Mouse (Mus musculus) brown adipose tissue, adult 24 weeks (tissue): ENCODE data around the gene Cipc. TPM values are rescaled to one million over a fixed set of nuclear protein-coding genes. Genes with fewer than 3 reads are reported as not detected.

Experiments
- H3K27ac ChIP-seq: fragments of 200-500 bp; replicated peaks from 2 replicates; pipeline ENCODE4 v1.5.1; 2012; ENCODE audit warnings: low read depth, mild to moderate bottlenecking, low read length
- H3K4me1 ChIP-seq: fragments of 200-500 bp; 2 replicates; pipeline ENCODE4 v1.6.1; 2012; ENCODE audit warnings: low read length, mixed read lengths; ENCODE audit not compliant: control insufficient read depth, insufficient read depth, insufficient read length
- H3K4me3 ChIP-seq: fragments of 200-500 bp; 2 replicates; pipeline ENCODE4 v1.5.1; 2012; ENCODE audit warnings: low read depth, mild to moderate bottlenecking, low read length, moderate library complexity; ENCODE audit not compliant: insufficient read depth
- polyA plus RNA-seq: library from polyadenylated mRNA; stranded (reverse); fragments of >200 nt; gene quantifications from 2 replicates; pipeline ENCODE4 v1.2.4, GENCODE M21; 2012; ENCODE audit not compliant: missing spikeins, insufficient read depth, insufficient read length

Gene Cipc
- polyA plus RNA-seq, 1 experiment = 16.4 TPM

- Histone ChIP-seq H3K4me3 (no peak overlapping the region), H3K27ac (no peak overlapping the region), H3K4me1 (no peaks in the 10 kb centered on the region)
Observed at GRCm38 (mm10) chr12:87002815-87003214, 56.0 kb downstream of the Cipc start.

- Histone ChIP-seq H3K27ac (no peak overlapping the region), H3K4me3 (no peak overlapping the region), H3K4me1 (no peaks in the 10 kb centered on the region)
Observed at GRCm38 (mm10) chr12:87003606-87004005, 56.8 kb downstream of the Cipc start.

GRCm38 (mm10) chr12:87004596-87004995, 57.8 kb downstream of the Cipc start:
- no peaks in the 10 kb centered on the region for H3K4me1 ChIP-seq

More at GRCm38 (mm10) chr12:87004596-87004995, 57.8 kb downstream of the Cipc start:
- Histone ChIP-seq H3K4me3 (no peak overlapping the region), H3K27ac (no peak overlapping the region)

Other genes starting within 250 kb of the Cipc start
- 2.2 and 2.9 TPM in 2 replicates for gene Angel1, start 220.6 kb upstream of the Cipc start, polyA plus RNA-seq
- gene Lrrc74a, start 212.7 kb upstream of the Cipc start, polyA plus RNA-seq = not detected in 2 replicates
- 7.1 and 23.0 TPM in 2 replicates for gene Irf2bpl, start 62.2 kb upstream of the Cipc start, polyA plus RNA-seq
- gene Zdhhc22, start 43.4 kb downstream of the Cipc start, polyA plus RNA-seq = not detected in 2 replicates
- not detected in 2 replicates for gene Tmem63c, start 74.3 kb downstream of the Cipc start, polyA plus RNA-seq
- not detected in 2 replicates for gene Ngb, start 155.5 kb downstream of the Cipc start, polyA plus RNA-seq
- 423 and 452 TPM in 2 replicates for gene Gstz1, start 200.1 kb downstream of the Cipc start, polyA plus RNA-seq
- 3.9 and 4.7 TPM in 2 replicates for gene Pomt2, start 200.9 kb downstream of the Cipc start, polyA plus RNA-seq